ENCODE assay signal across 27 mouse cellular contexts in genomic region chr16:35477273-35477672, GRCm38 (mm10).
"Had no signal": no experiment of that assay in that cellular context is flagged by ENCODE, and none has a peak within 500 bp of the region (broad histone marks: within the 10 kb centered on the region; RNA-seq: fewer than 3 reads in every experiment).

No protein-coding gene starts in this region.

- H3K27ac ChIP-seq: gastrocnemius, adult 2 months; heart, adult 2 months; heart, embryonic 13.5 days; heart, embryonic 15.5 days; hindbrain, embryonic 13.5 days; hindbrain, embryonic 15.5 days; hindbrain, postnatal 0 days; kidney, embryonic 15.5 days; kidney, postnatal 0 days; layer of hippocampus, adult 2 months; left cerebral cortex, adult 2 months; limb, embryonic 10.5 days; limb, embryonic 12.5 days; liver, embryonic 12.5 days; liver, embryonic 14.5 days had no signal

- H3K4me1 ChIP-seq: kidney, embryonic 15.5 days; liver, embryonic 12.5 days had no signal

- H3K4me2 ChIP-seq: heart, embryonic 11.5 days; heart, embryonic 13.5 days; heart, embryonic 15.5 days; hindbrain, embryonic 13.5 days; hindbrain, embryonic 15.5 days; kidney, embryonic 15.5 days; limb, embryonic 12.5 days; liver, embryonic 12.5 days had no signal

- H3K27me3 ChIP-seq: heart, embryonic 13.5 days; heart, embryonic 15.5 days; hindbrain, embryonic 13.5 days; hindbrain, embryonic 15.5 days; kidney, embryonic 15.5 days; limb, embryonic 12.5 days; liver, embryonic 12.5 days had no signal

- H3K9ac ChIP-seq: heart, embryonic 13.5 days; heart, embryonic 15.5 days; hindbrain, embryonic 13.5 days; hindbrain, embryonic 15.5 days; kidney, embryonic 15.5 days; limb, embryonic 12.5 days; liver, embryonic 12.5 days; liver, embryonic 14.5 days had no signal

- H3K4me3 ChIP-seq: gastrocnemius, adult 2 months; heart, adult 2 months; heart, embryonic 13.5 days; heart, embryonic 15.5 days; hindbrain, embryonic 13.5 days; hindbrain, embryonic 15.5 days; kidney, embryonic 15.5 days; layer of hippocampus, adult 2 months; left cerebral cortex, adult 2 months; limb, embryonic 10.5 days; limb, embryonic 12.5 days; liver, embryonic 12.5 days had no signal

- ATAC-seq: hindbrain, postnatal 0 days; intestine, embryonic 16.5 days; liver, embryonic 12.5 days had no signal

- H3K36me3 ChIP-seq: heart, embryonic 15.5 days; hindbrain, embryonic 13.5 days; hindbrain, embryonic 15.5 days; limb, embryonic 12.5 days had no signal

- H3K9me3 ChIP-seq: heart, embryonic 13.5 days; heart, embryonic 15.5 days; hindbrain, embryonic 13.5 days; hindbrain, embryonic 15.5 days; kidney, embryonic 15.5 days; limb, embryonic 10.5 days; limb, embryonic 12.5 days; liver, embryonic 12.5 days had no signal

- DNase-seq: gastrocnemius, adult 2 months; gastrocnemius, postnatal 10 days; gastrocnemius, postnatal 25 days; heart, adult 11 months; heart, adult 2 months; heart, postnatal 14 days; heart, postnatal 36 days; kidney, adult 11 months; kidney, adult 2 months; kidney, adult 9 months; kidney, postnatal 14 days; kidney, postnatal 36 days had no signal
